Mouse (Mus musculus) erythroblast, embryonic 14.5 days (primary cell): ENCODE measurements around the gene Pcsk5. TPM values are rescaled to one million over a fixed set of nuclear protein-coding genes. Genes with fewer than 3 reads are reported as not detected.

Experiments used
- H3K27me3 ChIP-seq: 2 replicates; pipeline ENCODE4 v1.6.1; 2012; ENCODE audit warnings: inconsistent platforms; ENCODE audit not compliant: control insufficient read depth
- H3K36me3 ChIP-seq: 2 replicates; pipeline ENCODE4 v1.6.1; 2012; ENCODE audit warnings: mild to moderate bottlenecking, inconsistent platforms; ENCODE audit not compliant: control insufficient read depth
- H3K4me1 ChIP-seq: 2 replicates; pipeline ENCODE4 v1.6.1; 2012; ENCODE audit warnings: inconsistent platforms; ENCODE audit not compliant: control insufficient read depth
- H3K4me3 ChIP-seq: replicated peaks from 2 replicates; pipeline ENCODE3; 2012; ENCODE audit warnings: moderate library complexity, mild to moderate bottlenecking, inconsistent platforms
- H3K9me3 ChIP-seq: 2 replicates; pipeline ENCODE4 v1.6.1; 2012; ENCODE audit warnings: low read length, inconsistent platforms, mixed read lengths; ENCODE audit not compliant: control insufficient read depth
- GATA1 ChIP-seq: IDR thresholded peaks from 2 replicates; pipeline ENCODE4 v1.6.1; 2012; ENCODE audit warnings: low read length, inconsistent platforms, mixed read lengths
- TAL1 ChIP-seq: IDR thresholded peaks from 3 replicates; pipeline ENCODE4 v1.6.1; 2012; ENCODE audit warnings: low read length, inconsistent platforms, mixed read lengths
- polyA plus RNA-seq: library from polyadenylated mRNA; stranded (reverse); fragments of >175 nt; gene quantifications from 2 replicates; pipeline ENCODE4 v1.2.3, GENCODE M21; 2012

Gene Pcsk5
- polyA plus RNA-seq, 1 experiment = not detected

GRCm38 (mm10) chr19:17635984-17636383 lies 201.4 kb downstream of the Pcsk5 start:
- Histone ChIP-seq H3K9me3 (no peaks in the 10 kb centered on the region), H3K4me1 (no peaks in the 10 kb centered on the region), H3K36me3 (no peaks in the 10 kb centered on the region), H3K27me3 (no peaks in the 10 kb centered on the region), H3K4me3 (no peak overlapping the region)
- TF ChIP-seq GATA1 (no peak), TAL1 (no peak)

- TF ChIP-seq GATA1 (no peak), TAL1 (no peak)
Measured at GRCm38 (mm10) chr19:17615646-17616045, 221.8 kb downstream of the Pcsk5 start.

GRCm38 (mm10) chr19:17606510-17606909 lies 230.9 kb downstream of the Pcsk5 start:
- Histone ChIP-seq H3K27me3 (no peaks in the 10 kb centered on the region), H3K4me1 (no peaks in the 10 kb centered on the region), H3K9me3 (no peaks in the 10 kb centered on the region), H3K4me3 (no peak overlapping the region), H3K36me3 (no peaks in the 10 kb centered on the region)
- TF ChIP-seq TAL1 = no peak
- TF ChIP-seq GATA1 = no peak

More at GRCm38 (mm10) chr19:17615646-17616045, 221.8 kb downstream of the Pcsk5 start:
- no peaks in the 10 kb centered on the region for H3K27me3 ChIP-seq
- no peaks in the 10 kb centered on the region for H3K36me3 ChIP-seq
- no peaks in the 10 kb centered on the region for H3K4me1 ChIP-seq
- H3K9me3 ChIP-seq = no peaks in the 10 kb centered on the region
- no peak overlapping the region for H3K4me3 ChIP-seq

- Histone ChIP-seq H3K36me3 (no peaks in the 10 kb centered on the region), H3K4me1 (no peaks in the 10 kb centered on the region)
- TF ChIP-seq TAL1 (no peak), GATA1 (no peak)
Measured at GRCm38 (mm10) chr19:17606093-17606492, 231.3 kb downstream of the Pcsk5 start.

GRCm38 (mm10) chr19:17603322-17603721 lies 234.1 kb downstream of the Pcsk5 start:
- Histone ChIP-seq H3K36me3 (no peaks in the 10 kb centered on the region), H3K4me1 (no peaks in the 10 kb centered on the region), H3K4me3 (no peak overlapping the region), H3K27me3 (no peaks in the 10 kb centered on the region), H3K9me3 (no peaks in the 10 kb centered on the region)
- no peak for TF ChIP-seq GATA1
- no peak for TF ChIP-seq TAL1

More at GRCm38 (mm10) chr19:17606093-17606492, 231.3 kb downstream of the Pcsk5 start:
- no peaks in the 10 kb centered on the region for H3K27me3 ChIP-seq
- no peaks in the 10 kb centered on the region for H3K9me3 ChIP-seq
- no peak overlapping the region for H3K4me3 ChIP-seq

- H3K27me3 ChIP-seq = no peaks in the 10 kb centered on the region
- H3K9me3 ChIP-seq = no peaks in the 10 kb centered on the region
- no peaks in the 10 kb centered on the region for H3K4me1 ChIP-seq
- TF ChIP-seq TAL1 (no peak), GATA1 (no peak)
- H3K4me3 ChIP-seq = no peak overlapping the region
- no peaks in the 10 kb centered on the region for H3K36me3 ChIP-seq
Measured at GRCm38 (mm10) chr19:17600347-17600746, 237.1 kb downstream of the Pcsk5 start.

- Histone ChIP-seq H3K4me3 (no peak overlapping the region), H3K36me3 (no peaks in the 10 kb centered on the region), H3K27me3 (no peaks in the 10 kb centered on the region), H3K4me1 (no peaks in the 10 kb centered on the region), H3K9me3 (no peaks in the 10 kb centered on the region)
- TF ChIP-seq TAL1 (no peak), GATA1 (no peak)
Measured at GRCm38 (mm10) chr19:17592790-17593189, 244.6 kb downstream of the Pcsk5 start.

GRCm38 (mm10) chr19:17591335-17591734 lies 246.1 kb downstream of the Pcsk5 start:
- H3K36me3 ChIP-seq = no peaks in the 10 kb centered on the region
- TF ChIP-seq TAL1 (no peak), GATA1 (no peak)
- H3K4me3 ChIP-seq = no peak overlapping the region
- H3K27me3 ChIP-seq = no peaks in the 10 kb centered on the region
- H3K4me1 ChIP-seq = no peaks in the 10 kb centered on the region
- H3K9me3 ChIP-seq = no peaks in the 10 kb centered on the region

- no peaks in the 10 kb centered on the region for H3K4me1 ChIP-seq
- H3K36me3 ChIP-seq = no peaks in the 10 kb centered on the region
- H3K4me3 ChIP-seq = no peak overlapping the region
- TF ChIP-seq GATA1 (no peak), TAL1 (no peak)
- H3K9me3 ChIP-seq = no peaks in the 10 kb centered on the region
- H3K27me3 ChIP-seq = no peaks in the 10 kb centered on the region
Measured at GRCm38 (mm10) chr19:17590314-17590713, 247.1 kb downstream of the Pcsk5 start.

GRCm38 (mm10) chr19:17577412-17577811 lies 260.0 kb downstream of the Pcsk5 start:
- no peaks in the 10 kb centered on the region for H3K27me3 ChIP-seq

More at GRCm38 (mm10) chr19:17577412-17577811, 260.0 kb downstream of the Pcsk5 start:
- H3K4me3 ChIP-seq = no peak overlapping the region
- no peaks in the 10 kb centered on the region for H3K4me1 ChIP-seq
- TF ChIP-seq TAL1 (no peak), GATA1 (no peak)
- no peaks in the 10 kb centered on the region for H3K36me3 ChIP-seq
- H3K9me3 ChIP-seq = no peaks in the 10 kb centered on the region
